Mouse (Mus musculus): Measurements from ENCODE around the gene Wdr81.

- TF ChIP-seq CTCF (IDR thresholded peaks at IDR 0.05; ENCODE audit: low read depth, low read length) (no peak), POLR2A (IDR thresholded peaks at IDR 0.05; ENCODE audit: insufficient read depth, low read length) (no peak), EP300 (IDR thresholded peaks at IDR 0.05; ENCODE audit: insufficient read depth, low read depth, low read length) (no peak)
Measured at GRCm38 (mm10) chr11:75462865-75463336, 8.4 kb upstream of the Wdr81 start.
